Mouse (Mus musculus) pancreas, adult 10 weeks (tissue): Measurements from ENCODE around the gene Hspa8. TPM values are rescaled to one million over a fixed set of nuclear protein-coding genes. Genes with fewer than 3 reads are reported as not detected.

ENCODE experiments used
- polyA plus RNA-seq: library from polyadenylated mRNA; stranded (reverse); fragments of 350-450 nt; fragmentation: Illumina TruSeq; extraction: RNeasy Lipid Tissue Mini Kit (QIAGEN cat#74804); gene quantifications from one replicate; pipeline ENCODE4 v1.2.3, GENCODE M21; 2015; ENCODE audit warnings: low read depth, low replicate concordance; ENCODE audit not compliant: insufficient read depth

Gene Hspa8
- 283 TPM for polyA plus RNA-seq

DNA sequence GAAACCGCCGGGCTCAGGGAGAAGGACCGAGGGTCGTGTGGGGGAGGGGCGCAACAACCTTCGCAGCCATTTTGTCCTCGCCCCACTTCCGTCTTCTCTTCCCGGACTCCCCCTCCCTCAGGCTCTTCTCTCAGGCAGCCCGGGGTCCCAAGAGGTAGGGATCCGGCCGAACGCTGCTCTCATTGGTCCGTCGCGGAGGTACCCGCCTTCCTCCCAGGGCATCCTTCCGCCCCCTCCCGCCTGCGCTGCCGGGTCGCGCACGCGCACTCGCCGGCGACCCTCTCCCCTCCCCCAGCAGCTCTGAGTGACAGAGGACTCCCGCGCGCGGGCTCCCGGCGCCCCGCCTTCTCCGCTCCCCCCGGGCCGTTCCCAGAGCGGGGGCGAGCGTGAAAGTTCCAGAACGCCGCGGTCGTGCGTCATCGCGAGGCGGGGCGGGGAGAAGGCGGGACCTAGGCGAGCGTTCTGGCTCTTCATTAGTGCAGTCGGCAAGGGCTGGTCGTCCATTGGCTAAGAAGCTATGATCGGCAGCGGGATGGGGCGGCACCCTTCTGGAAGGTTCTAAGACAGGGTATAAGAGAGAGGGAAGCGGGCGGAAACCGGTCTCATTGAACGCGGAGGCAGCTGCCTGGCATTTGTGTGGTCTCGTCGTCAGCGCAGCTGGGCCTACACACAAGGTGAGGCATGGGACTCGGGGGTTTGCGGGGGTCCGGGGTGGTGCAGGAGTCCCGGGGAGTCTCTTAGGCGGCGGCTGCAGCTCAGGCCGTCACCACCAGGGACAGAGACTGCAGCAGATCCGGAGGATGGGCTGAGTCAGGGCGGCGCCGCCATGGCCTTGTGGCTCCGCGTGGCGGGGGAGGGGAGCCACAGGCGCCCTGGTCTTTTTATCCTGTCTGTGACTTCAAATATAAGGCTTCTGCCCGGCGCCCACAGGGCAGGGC lies at the start of gene Hspa8:
Gene Hspa8, plus strand, starts transcription at position 310 of the 938 bp plus-strand sequence.

Other genes with a start within 250 kb of the Hspa8 start
- not detected for gene Gm21915, start 130.4 kb upstream of the Hspa8 start, polyA plus RNA-seq
- gene Clmp, start 115.0 kb upstream of the Hspa8 start, polyA plus RNA-seq: 2.1 TPM
- gene Bsx, start 73.1 kb downstream of the Hspa8 start, polyA plus RNA-seq: not detected
- not detected for gene Jhy, start 163.1 kb downstream of the Hspa8 start, polyA plus RNA-seq
- not detected for gene Crtam, start 203.6 kb downstream of the Hspa8 start, polyA plus RNA-seq